Mouse (Mus musculus) heart, postnatal 0 days (tissue): ENCODE results near the gene Otogl. TPM values are rescaled to one million over a fixed set of nuclear protein-coding genes. Genes with fewer than 3 reads are reported as not detected.

Experiments
- ATAC-seq: fragments of 200-750 bp; cut with Nextera tagmentation; 2 replicates; pipeline ENCODE4 v1.8.0; 2017; ENCODE audit warnings: low read depth, moderate number of reproducible peaks, moderate library complexity; ENCODE audit not compliant: insufficient read depth
- DNase-seq: peaks from one replicate; pipeline ENCODE4 v3.0.0-alpha.2; 2016; ENCODE audit warnings: low spot score
- H3K27ac ChIP-seq: fragments of 300-500 bp; sonication (generic); 2 replicates; pipeline ENCODE4 v1.5.1; 2014; ENCODE audit warnings: low read depth, mild to moderate bottlenecking
- H3K27me3 ChIP-seq: fragments of 300-500 bp; sonication (generic); 2 replicates; pipeline ENCODE4 v1.6.1; 2014; ENCODE audit warnings: low read length, mixed read lengths; ENCODE audit not compliant: control insufficient read depth, insufficient read depth
- H3K36me3 ChIP-seq: fragments of 300-500 bp; sonication (generic); replicated peaks from 2 replicates; pipeline ENCODE4 v1.6.1; 2014; ENCODE audit warnings: low read length, mixed read lengths; ENCODE audit not compliant: control insufficient read depth, insufficient read depth
- H3K4me1 ChIP-seq: fragments of 300-500 bp; sonication (generic); 2 replicates; pipeline ENCODE4 v1.6.1; 2014; ENCODE audit warnings: antibody characterized with exemption; ENCODE audit not compliant: control insufficient read depth, insufficient read depth
- H3K4me2 ChIP-seq: fragments of 300-500 bp; sonication (generic); 2 replicates; pipeline ENCODE4 v1.6.1; 2014; ENCODE audit warnings: low read depth, mild to moderate bottlenecking, low read length, moderate library complexity
- H3K4me3 ChIP-seq: fragments of 300-500 bp; sonication (generic); 2 replicates; pipeline ENCODE4 v1.5.1; 2014; ENCODE audit warnings: low read depth, low read length
- H3K9ac ChIP-seq: fragments of 300-500 bp; sonication (generic); replicated peaks from 2 replicates; pipeline ENCODE4 v1.6.1; 2014; ENCODE audit warnings: low read depth, low read length, mixed read lengths
- H3K9me3 ChIP-seq: fragments of 300-500 bp; sonication (generic); replicated peaks from 2 replicates; pipeline ENCODE4 v1.6.1; 2016; ENCODE audit warnings: low read length; ENCODE audit not compliant: control insufficient read depth
- CTCF ChIP-seq: IDR thresholded peaks from 2 replicates; pipeline ENCODE4 v1.5.1; 2016; ENCODE audit warnings: antibody characterized with exemption, control low read depth, low read depth
- EP300 ChIP-seq: IDR thresholded peaks from 2 replicates; pipeline ENCODE4 v1.6.1; 2016; ENCODE audit warnings: antibody characterized with exemption, low read depth
- WGBS: fragments of 180-500 bp; shearing (Covaris S2); extraction: QIAGEN DNeasy Blood & Tissue Kit; methylation state at CpG from one replicate; pipeline ENCODE4 v1.1.7; 2014; 5-methylcytosine and 5-hydroxymethylcytosine counted together
- polyA plus RNA-seq: library from polyadenylated mRNA; unstranded; fragments of >200 nt; fragmentation: Nextera tagmentation; extraction: Ambion mirVana; gene quantifications from 2 replicates; pipeline ENCODE4 v1.2.1, GENCODE M21; 2015
- total RNA-seq: library from RNA; depleted of rRNA; stranded (reverse); fragments of >200 nt; gene quantifications from 2 replicates; pipeline ENCODE4 v1.2.3, GENCODE M21; 2014; ENCODE audit warnings: low replicate concordance

The Otogl gene
- total and polyA plus RNA-seq, 2 experiments from 2014 or later: 0.08 to 0.15 TPM

DNA sequence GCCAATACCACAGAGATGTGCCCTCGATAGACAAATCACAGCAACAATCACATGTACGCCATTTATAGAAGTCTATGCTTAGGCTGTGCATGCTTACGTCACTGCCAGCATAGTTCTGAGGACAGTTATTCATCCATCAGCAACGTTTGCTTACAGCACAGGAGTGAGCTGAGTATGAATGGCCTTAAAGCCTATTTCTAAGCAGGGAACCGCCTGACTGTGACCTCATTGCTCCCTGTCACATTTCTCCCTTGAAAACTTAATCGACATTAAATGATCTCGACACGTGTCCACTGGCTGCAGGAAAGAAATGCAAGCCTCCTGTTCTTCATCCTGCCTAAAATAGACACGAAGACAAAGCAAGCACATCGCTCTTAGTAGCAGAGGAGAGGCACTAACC is 5.5 kb downstream of the Otogl start:
- H3K4me3 ChIP-seq: no peak overlapping the region
- H3K9ac ChIP-seq: no peak overlapping the region
- no peaks in the 10 kb centered on the region for H3K36me3 ChIP-seq
- DNase-seq (peak; percentile 32), ATAC-seq (peak; percentile 42; the same call in 1 of the 2 replicates)
- H3K4me1 ChIP-seq: peaks cover 14% of the 10 kb centered on the region
- H3K27me3 ChIP-seq: no peaks in the 10 kb centered on the region
- H3K9me3 ChIP-seq: no peaks in the 10 kb centered on the region
- H3K27ac ChIP-seq: peak overlapping the region; percentile 67
- TF ChIP-seq EP300: no peak
- TF ChIP-seq CTCF: no peak
- 33% methylated on average over 10 of the region's 10 CpGs for WGBS
- no peak overlapping the region for H3K4me2 ChIP-seq

DNA sequence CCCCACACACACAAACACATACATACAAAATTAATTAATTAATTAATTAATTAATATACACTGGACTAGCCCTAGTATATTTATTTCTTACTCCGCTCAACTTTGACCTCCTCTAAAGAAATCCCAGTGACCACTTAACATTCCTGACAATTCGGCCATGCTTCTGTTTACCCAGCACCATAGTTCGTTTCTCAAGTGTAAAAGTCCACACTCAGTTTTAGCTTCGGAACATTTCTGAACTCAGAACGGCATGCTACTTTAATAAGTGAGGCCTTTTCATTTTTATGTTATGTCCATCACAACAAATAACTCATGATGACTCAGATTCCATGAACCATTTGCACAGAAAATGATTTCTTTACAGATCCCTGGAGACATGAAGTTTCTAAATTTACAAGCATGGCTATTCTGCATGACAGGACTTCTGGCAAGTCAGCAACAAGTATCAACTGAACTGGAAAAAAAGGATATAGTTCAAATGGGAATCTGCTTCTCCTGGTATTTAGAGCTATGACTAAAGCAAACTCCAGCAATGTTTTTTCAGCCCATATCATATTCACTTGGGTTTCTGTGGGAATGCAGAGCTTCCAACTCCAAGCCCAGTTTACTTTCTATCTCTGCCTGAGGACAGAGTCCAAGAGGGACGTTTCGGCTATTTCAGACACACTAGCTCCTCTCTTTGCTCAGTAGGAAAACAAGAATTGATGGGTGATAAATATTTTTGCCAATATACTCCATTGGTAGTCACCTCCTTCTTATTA is 6.5 kb downstream of the Otogl start:
- no peaks in the 10 kb centered on the region for H3K36me3 ChIP-seq
- H3K27me3 ChIP-seq: no peaks in the 10 kb centered on the region
- peak overlapping the region; percentile 67 for H3K27ac ChIP-seq
- peak; percentile 36 for DNase-seq
- TF ChIP-seq EP300 (no peak), CTCF (no peak)
- no peak overlapping the region for H3K4me3 ChIP-seq
- peaks cover 14% of the 10 kb centered on the region for H3K4me1 ChIP-seq
- no peak overlapping the region for H3K4me2 ChIP-seq
- ATAC-seq: peak; percentile 49; the same call in 1 of the 2 replicates
- H3K9ac ChIP-seq: no peak overlapping the region
- WGBS: 42% methylated on average over 7 of the region's 7 CpGs
- H3K9me3 ChIP-seq: no peaks in the 10 kb centered on the region

DNA sequence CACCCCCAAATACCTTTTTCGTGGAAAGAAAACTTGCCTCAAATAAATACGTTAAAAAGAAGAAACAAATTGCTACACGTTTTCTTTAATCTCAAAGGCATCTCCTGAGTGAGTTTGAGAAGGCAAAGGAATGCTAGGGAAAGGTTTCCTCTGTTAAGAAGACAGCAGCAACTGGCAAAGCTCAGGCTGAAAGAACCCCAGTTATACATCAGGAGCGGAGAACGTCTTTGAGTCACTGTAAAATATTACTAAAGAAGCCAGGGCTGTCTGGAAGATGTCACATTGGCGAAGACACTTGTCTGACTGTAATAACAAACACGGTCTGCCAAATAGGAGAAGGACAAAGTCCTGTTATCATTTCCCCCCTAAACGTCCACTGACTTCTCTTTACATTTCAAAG is 10.0 kb downstream of the Otogl start:
- TF ChIP-seq EP300 (no peak), CTCF (no peak)
- Histone ChIP-seq H3K9me3 (no peaks in the 10 kb centered on the region), H3K4me1 (peaks cover 14% of the 10 kb centered on the region), H3K4me3 (no peak overlapping the region), H3K9ac (no peak overlapping the region), H3K27ac (no peak overlapping the region), H3K36me3 (no peaks in the 10 kb centered on the region), H3K4me2 (peak overlapping the region; percentile 30; the same call in 1 of the 2 replicates), H3K27me3 (no peaks in the 10 kb centered on the region)
- 43% methylated on average over 8 of the region's 8 CpGs for WGBS
- no peak for ATAC-seq
- no peak for DNase-seq

DNA sequence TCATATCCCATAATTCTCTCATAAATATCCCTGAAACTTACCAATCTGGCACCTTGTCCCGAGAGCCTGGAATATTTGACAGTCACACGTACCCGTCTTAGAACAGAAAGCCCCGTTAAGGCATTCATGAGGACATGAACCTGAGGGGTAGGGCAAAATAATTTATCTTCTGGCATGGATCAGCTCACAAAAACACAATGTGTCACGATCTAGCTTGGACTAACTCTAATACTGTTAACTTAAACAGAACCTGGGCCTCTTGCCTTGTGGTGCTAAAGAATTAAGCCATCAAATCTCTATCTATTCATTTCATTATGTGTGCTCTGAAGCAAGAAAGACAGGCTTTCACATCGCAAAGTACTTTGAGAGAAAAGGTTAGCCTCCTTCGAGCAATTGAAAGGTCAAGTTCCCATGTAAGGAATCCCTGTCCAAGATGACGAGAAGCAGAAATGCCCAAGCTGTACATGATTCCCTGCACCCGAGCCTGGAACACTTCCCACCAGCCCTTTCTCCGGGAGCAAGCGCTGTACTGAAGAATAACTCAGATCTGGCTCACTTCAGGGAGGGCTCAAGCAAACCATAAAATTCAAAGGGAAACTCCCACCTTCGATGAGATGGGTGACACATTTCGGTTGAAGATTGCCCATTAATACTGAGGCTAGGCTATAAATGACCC is 10.6 kb downstream of the Otogl start:
- WGBS: 41% methylated on average over 13 of the region's 13 CpGs
- TF ChIP-seq CTCF (no peak), EP300 (no peak)

DNA sequence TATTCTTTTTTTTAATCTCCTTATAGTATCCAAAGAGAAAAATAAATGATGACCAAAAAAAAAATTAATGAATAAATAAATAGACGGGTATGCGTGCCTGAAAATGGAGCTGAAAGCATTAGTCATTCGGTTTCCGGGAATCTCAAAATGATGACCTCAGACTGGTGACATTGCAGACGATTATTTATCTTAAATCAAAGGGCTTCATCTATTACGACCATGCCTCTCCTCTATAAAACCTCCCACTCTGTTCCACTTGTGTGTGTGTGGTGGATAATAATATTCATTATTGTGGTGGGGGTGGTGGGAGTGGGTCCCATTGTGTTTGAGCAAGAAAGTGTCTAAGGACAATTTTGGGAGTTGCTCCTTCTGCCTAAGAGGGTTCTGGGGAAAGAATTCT is 12.0 kb downstream of the Otogl start:
- peaks cover 4% of the 10 kb centered on the region; the same call in 1 of the 2 replicates for H3K4me1 ChIP-seq
- H3K27ac ChIP-seq: no peak overlapping the region
- no peak overlapping the region for H3K4me3 ChIP-seq
- TF ChIP-seq CTCF: no peak
- TF ChIP-seq EP300: no peak
- DNase-seq (no peak), ATAC-seq (no peak)
- no peaks in the 10 kb centered on the region for H3K9me3 ChIP-seq
- H3K36me3 ChIP-seq: no peaks in the 10 kb centered on the region
- H3K4me2 ChIP-seq: no peak overlapping the region
- H3K9ac ChIP-seq: no peak overlapping the region
- H3K27me3 ChIP-seq: no peaks in the 10 kb centered on the region
- 78% methylated on average over 6 of the region's 6 CpGs for WGBS

More for the DNA sequence above, 10.6 kb downstream of the Otogl start:
- Histone ChIP-seq H3K36me3 (no peaks in the 10 kb centered on the region), H3K4me1 (peaks cover 9% of the 10 kb centered on the region), H3K4me3 (no peak overlapping the region; the same call in 1 of the 2 replicates), H3K4me2 (peak overlapping the region; percentile 30), H3K9me3 (no peaks in the 10 kb centered on the region), H3K27ac (no peak overlapping the region), H3K27me3 (no peaks in the 10 kb centered on the region), H3K9ac (no peak overlapping the region)
- no peak for ATAC-seq
- DNase-seq: no peak
